Mouse (Mus musculus) liver, embryonic 14.5 days (tissue): Measurements from ENCODE around the gene E130208F15Rik. TPM values are rescaled to one million over a fixed set of nuclear protein-coding genes. Genes with fewer than 3 reads are reported as not detected.

Source experiments
- ATAC-seq: fragments of 200-750 bp; cut with Nextera tagmentation; 2 replicates; pipeline ENCODE4 v1.8.0; 2017; ENCODE audit warnings: moderate number of reproducible peaks, mild to moderate bottlenecking, moderate library complexity; ENCODE audit not compliant: insufficient read depth
- DNase-seq, 3 experiments: peaks; one replicate each; pipeline ENCODE4 v3.0.0-alpha.2; 2012 to 2013; ENCODE audit warnings: low read depth in 3 of 3, low spot score in 3 of 3
- H3K27ac ChIP-seq: fragments of 300-500 bp; sonication (generic); 2 replicates; pipeline ENCODE4 v1.5.1; 2014; ENCODE audit warnings: moderate library complexity, mild to moderate bottlenecking, control low read depth, inconsistent platforms
- H3K27me3 ChIP-seq: fragments of 300-500 bp; sonication (generic); 2 replicates; pipeline ENCODE4 v1.6.1; 2014; ENCODE audit warnings: mild to moderate bottlenecking, low read length, moderate library complexity; ENCODE audit not compliant: control insufficient read depth, insufficient read depth
- H3K36me3 ChIP-seq: fragments of 300-500 bp; sonication (generic); replicated peaks from 2 replicates; pipeline ENCODE4 v1.6.1; 2014; ENCODE audit warnings: low read depth; ENCODE audit not compliant: control insufficient read depth, insufficient read depth
- H3K4me1 ChIP-seq, 2 experiments: fragments of 200-500 bp in 1 of 2; fragments of 300-500 bp in 1 of 2; sonication (generic) in 1 of 2; replicated peaks; 2 replicates each; pipeline ENCODE4 v1.6.1; 2012 to 2014; ENCODE audit warnings: antibody characterized with exemption in 1 of 2, inconsistent platforms in 1 of 2, low read length in 1 of 2; ENCODE audit not compliant: control insufficient read depth in 2 of 2, insufficient read depth in 2 of 2
- H3K4me2 ChIP-seq: fragments of 300-500 bp; sonication (generic); 2 replicates; pipeline ENCODE4 v1.6.1; 2014; ENCODE audit warnings: low read depth, mild to moderate bottlenecking, control low read depth, moderate library complexity
- H3K4me3 ChIP-seq, 2 experiments: fragments of 200-500 bp in 1 of 2; fragments of 300-500 bp in 1 of 2; sonication (generic) in 1 of 2; 2 replicates each; pipeline ENCODE4 v1.5.1; 2012 to 2014; ENCODE audit warnings: low read depth in 2 of 2, low read length in 2 of 2, mild to moderate bottlenecking in 2 of 2, control low read depth in 1 of 2, inconsistent platforms in 1 of 2, moderate library complexity in 1 of 2; ENCODE audit not compliant: insufficient read depth in 1 of 2
- H3K9ac ChIP-seq: fragments of 300-500 bp; sonication (generic); replicated peaks from 2 replicates; pipeline ENCODE4 v1.6.1; 2014; ENCODE audit warnings: mild to moderate bottlenecking, control low read depth, moderate library complexity
- H3K9me3 ChIP-seq: fragments of 300-500 bp; sonication (generic); 2 replicates; pipeline ENCODE4 v1.6.1; 2016; ENCODE audit warnings: low read length, mixed read lengths; ENCODE audit not compliant: control insufficient read depth
- CTCF ChIP-seq: IDR thresholded peaks from 2 replicates; pipeline ENCODE4 v1.5.1; 2016; ENCODE audit warnings: antibody characterized with exemption, low read depth, control low read depth
- EP300 ChIP-seq: IDR thresholded peaks from 2 replicates; pipeline ENCODE4 v1.6.1; 2016; ENCODE audit warnings: antibody characterized with exemption, low read depth
- WGBS: fragments of 180-500 bp; shearing (Covaris S2); extraction: QIAGEN DNeasy Blood & Tissue Kit; methylation state at CpG from one replicate; pipeline ENCODE4 v1.1.7; 2014; ENCODE audit not compliant: insufficient replicate concordance; 5-methylcytosine and 5-hydroxymethylcytosine counted together
- polyA plus RNA-seq, 2 experiments: library from polyadenylated mRNA; depleted of rRNA in 1 of 2; stranded (reverse) in 1 of 2; unstranded in 1 of 2; fragments of >200 nt; fragmentation: Nextera tagmentation in 1 of 2; extraction: Ambion mirVana in 1 of 2; gene quantifications; 2 replicates each; pipeline versions ENCODE4 v1.2.1 to v1.2.3; 2012 to 2014

The E130208F15Rik gene
- polyA plus RNA-seq, 2 experiments, result 0.19 TPM; not detected in 1

DNA sequence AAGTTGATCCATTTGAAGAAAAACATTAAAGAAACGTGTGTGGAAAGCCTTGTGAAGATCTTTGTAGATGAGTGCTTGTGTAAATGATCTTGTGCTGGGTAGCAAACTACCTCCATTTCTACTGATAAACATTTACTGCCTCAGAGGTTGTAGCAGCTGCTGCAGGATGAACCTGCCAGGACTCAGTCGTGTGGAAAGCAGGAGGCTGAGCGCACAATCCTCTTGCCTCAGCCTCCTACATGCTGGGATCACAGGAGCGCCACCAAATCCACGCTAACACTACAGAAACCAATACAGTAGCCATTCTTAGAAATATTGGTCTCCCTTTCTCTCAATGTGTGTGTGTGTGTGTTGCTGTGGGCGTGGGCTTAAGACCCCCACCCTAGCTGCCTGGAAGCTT, 33.5 kb upstream of the E130208F15Rik start:
- no peak overlapping the region for H3K4me2 ChIP-seq
- H3K4me3 ChIP-seq, result no peak overlapping the region
- DNase-seq (no peak), ATAC-seq (no peak)
- no peak for TF ChIP-seq EP300
- no peak for TF ChIP-seq CTCF
- no peak overlapping the region for H3K9ac ChIP-seq
- no peaks in the 10 kb centered on the region for H3K9me3 ChIP-seq
- 48% methylated on average over 6 of the region's 6 CpGs for WGBS
- no peaks in the 10 kb centered on the region for H3K36me3 ChIP-seq
- no peak overlapping the region for H3K27ac ChIP-seq
- H3K4me1 ChIP-seq, result no peaks in the 10 kb centered on the region
- no peaks in the 10 kb centered on the region for H3K27me3 ChIP-seq

DNA sequence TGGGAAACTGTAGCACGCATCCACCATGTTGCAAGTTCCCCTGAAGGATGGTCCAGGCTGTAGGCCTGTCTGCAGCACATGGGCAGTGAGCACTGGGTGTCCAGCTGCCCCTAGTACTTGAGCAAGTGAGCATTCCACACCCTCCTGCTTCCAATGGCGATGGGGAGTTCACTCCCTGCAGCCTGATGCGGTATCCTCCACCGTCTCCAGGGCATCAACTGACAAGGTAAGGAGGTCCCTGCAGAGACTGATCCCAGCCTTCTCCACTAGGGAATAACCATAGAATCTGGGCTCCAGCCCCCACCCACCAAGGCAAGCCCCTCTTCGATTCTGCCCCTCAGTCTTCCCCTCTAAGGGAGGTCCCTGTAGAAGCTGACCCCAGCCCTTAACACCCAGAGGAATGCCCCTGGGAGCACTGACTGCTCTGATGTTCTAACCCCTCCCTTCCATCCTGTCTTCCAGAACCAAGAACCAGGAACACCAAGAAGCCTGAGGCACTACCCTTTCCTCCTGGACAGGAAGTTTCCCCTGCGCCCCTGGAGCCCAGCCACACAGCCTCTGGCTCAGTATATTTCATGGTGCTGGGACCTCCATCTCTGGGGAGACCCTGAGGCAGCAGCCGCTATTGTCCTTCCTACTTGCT, 32.3 kb upstream of the E130208F15Rik start:
- DNase-seq (no peak), ATAC-seq (no peak)
- H3K4me2 ChIP-seq, result no peak overlapping the region
- 46% methylated on average over 7 of the region's 7 CpGs for WGBS
- TF ChIP-seq CTCF (no peak), EP300 (no peak)
- H3K36me3 ChIP-seq, result no peaks in the 10 kb centered on the region
- H3K4me3 ChIP-seq, result no peak overlapping the region
- H3K27ac ChIP-seq, result no peak overlapping the region
- no peaks in the 10 kb centered on the region for H3K4me1 ChIP-seq
- no peak overlapping the region for H3K9ac ChIP-seq
- H3K27me3 ChIP-seq, result no peaks in the 10 kb centered on the region
- no peaks in the 10 kb centered on the region for H3K9me3 ChIP-seq

DNA sequence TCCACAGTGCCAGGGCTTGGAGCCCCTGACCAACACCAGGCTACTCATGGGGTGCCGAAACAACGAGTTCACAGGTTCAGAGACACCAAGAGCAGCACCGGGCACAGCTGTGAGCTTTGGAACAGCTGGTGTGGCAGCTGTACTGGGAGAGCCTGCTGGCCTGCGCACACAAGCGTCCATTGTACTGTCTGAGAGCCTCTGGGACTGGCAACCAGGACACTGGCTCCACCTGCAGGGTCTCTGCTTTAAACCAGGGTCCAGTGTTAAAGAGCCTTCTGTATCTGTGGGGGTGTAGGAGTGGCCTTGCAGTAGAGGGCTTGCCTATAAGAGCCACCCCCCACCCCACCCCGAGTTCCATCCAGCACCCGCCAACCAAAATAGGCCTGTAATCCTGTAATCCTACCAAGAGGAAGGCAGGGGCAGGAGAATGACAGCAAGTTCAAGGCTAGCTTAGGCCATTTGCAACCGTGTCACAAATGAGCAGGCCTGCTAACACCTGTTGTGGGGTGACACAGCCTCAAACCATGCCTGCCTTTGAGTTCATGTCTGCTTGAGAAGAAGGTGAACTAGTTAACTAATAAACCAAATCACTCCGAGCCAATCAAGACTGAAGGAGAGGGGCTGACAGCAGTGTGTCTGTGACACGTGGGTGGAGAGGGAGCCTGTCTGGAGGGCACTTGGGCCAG, 31.7 kb upstream of the E130208F15Rik start:
- ATAC-seq (no peak), DNase-seq (no peak)
- Histone ChIP-seq H3K4me3 (no peak overlapping the region), H3K4me1 (no peaks in the 10 kb centered on the region), H3K9ac (no peak overlapping the region), H3K27me3 (no peaks in the 10 kb centered on the region), H3K27ac (no peak overlapping the region), H3K4me2 (no peak overlapping the region), H3K36me3 (no peaks in the 10 kb centered on the region), H3K9me3 (no peaks in the 10 kb centered on the region)
- TF ChIP-seq EP300 (no peak), CTCF (no peak)
- 47% methylated on average over 10 of the region's 10 CpGs for WGBS

DNA sequence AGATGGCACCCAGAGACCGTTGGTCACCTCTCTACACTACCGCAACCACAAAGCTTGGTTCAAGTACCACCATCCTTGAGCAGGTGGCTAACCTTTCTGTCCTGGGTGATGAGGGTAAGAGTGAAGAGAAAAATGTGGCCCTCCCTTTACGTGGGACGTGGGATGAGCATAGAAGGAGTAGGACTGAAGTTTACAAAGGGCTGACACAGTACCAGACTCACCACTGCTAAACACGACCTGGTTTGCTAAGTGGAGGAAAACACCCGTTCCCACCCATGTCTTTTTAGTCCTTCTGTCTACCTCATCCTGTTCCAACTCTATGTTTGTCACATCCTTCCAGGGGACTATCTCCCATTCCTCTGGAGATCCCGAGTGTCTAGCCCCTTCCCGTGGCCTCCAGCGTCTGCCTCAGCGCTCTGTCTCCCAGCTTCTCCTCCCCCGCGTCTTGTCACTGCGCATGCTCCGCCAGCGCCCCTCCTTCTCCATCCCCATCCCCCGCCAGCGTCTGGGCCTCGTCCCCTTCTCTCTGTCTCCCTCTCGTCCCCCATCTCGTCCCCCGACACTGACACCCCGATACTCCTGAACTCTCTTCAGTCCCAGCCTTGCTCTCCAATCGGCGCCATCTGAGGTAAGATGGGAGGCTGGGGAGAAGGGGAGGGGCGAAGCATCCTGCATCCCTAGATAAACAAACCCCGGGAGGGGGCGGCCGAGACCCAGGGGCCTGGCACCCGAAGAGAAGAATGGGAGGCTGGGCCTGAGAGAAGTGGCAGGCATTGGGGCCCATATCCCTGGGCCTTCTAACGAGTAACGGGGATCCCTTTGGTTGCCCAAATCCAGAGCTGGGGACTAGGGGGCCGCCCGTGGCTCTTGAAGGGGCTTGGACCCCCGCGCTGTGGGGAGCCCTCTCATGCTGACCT, 30.1 kb upstream of the E130208F15Rik start, which contains the start of gene Clip3:
Clip3 (plus strand) TSS at position 514 of the 917 bp plus-strand sequence.
- H3K9ac ChIP-seq, result no peak within 1 kb of the TSS
- TF ChIP-seq CTCF (no peak), EP300 (no peak)
- WGBS, result 10% methylated on average over 35 of the region's 35 CpGs
- no peak within 1 kb of the TSS for H3K27ac ChIP-seq
- H3K27me3 ChIP-seq, result no peaks in the 10 kb centered on the region
- no peaks in the 10 kb centered on the region for H3K9me3 ChIP-seq
- no peak for DNase-seq
- no peaks in the 10 kb centered on the region for H3K4me1 ChIP-seq
- no peaks in the 10 kb centered on the region for H3K36me3 ChIP-seq
- no peak within 1 kb of the TSS for H3K4me2 ChIP-seq
- peak within 1 kb of the TSS; percentile 23 to 27; a peak in 3 of 4 replicates for H3K4me3 ChIP-seq
- ATAC-seq, result no peak

DNA sequence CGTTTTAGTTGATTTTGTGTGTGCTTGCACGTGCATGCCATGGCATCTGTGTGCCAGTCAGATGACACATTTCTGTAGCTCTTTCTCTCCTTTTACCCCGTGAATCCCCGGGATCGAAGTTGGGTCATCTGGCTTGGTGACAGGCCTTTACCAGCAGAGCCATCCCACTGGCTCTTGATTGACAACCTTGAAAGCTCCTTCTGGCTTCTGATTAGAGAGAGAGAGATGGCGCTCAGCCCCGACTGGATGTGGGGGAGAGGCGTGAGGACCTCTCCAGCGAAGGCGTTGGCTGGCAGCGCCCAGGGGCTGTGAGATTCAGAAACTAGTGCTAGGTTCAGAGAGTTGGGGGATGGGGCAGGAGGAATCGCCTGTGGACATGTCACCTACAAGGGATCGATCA, 27.7 kb upstream of the E130208F15Rik start:
- Histone ChIP-seq H3K9me3 (no peaks in the 10 kb centered on the region), H3K36me3 (no peaks in the 10 kb centered on the region), H3K27ac (no peak overlapping the region), H3K4me2 (no peak overlapping the region), H3K9ac (no peak overlapping the region), H3K4me3 (no peak overlapping the region), H3K4me1 (no peaks in the 10 kb centered on the region), H3K27me3 (no peaks in the 10 kb centered on the region)
- WGBS, result 72% methylated on average over 13 of the region's 13 CpGs
- no peak for ATAC-seq
- no peak for DNase-seq
- no peak for TF ChIP-seq CTCF
- TF ChIP-seq EP300, result no peak
